In genomic region chr17:27656011-27656399, GRCm38 (mm10) we compare ENCODE assay signal across 8 mouse cellular contexts. TPM values are rescaled to one million over a fixed set of nuclear protein-coding genes. Genes with fewer than 3 reads are reported as not detected.
DNase-seq lines count a peak whose midpoint lies in the region; ATAC-seq and TF ChIP-seq lines count a peak whose summit lies in the region.

No protein-coding gene starts in this region.

- no peaks in the 10 kb centered on the region for H3K27me3 ChIP-seq in hindbrain, embryonic 15.5 days
- peaks cover 18% of the 10 kb centered on the region; the same call in 1 of the 2 replicates for H3K27me3 ChIP-seq in limb, embryonic 14.5 days (ENCODE audit: control insufficient read depth, insufficient read depth, low read length)
- H3K27me3 ChIP-seq in lung, postnatal 0 days (replicated peaks; ENCODE audit: insufficient read depth, low read length): peaks cover 23% of the 10 kb centered on the region

- no peak for TF ChIP-seq EP300 in lung, postnatal 0 days (IDR thresholded peaks at IDR 0.05)

- peak overlapping the region; percentile 83 for H3K4me3 ChIP-seq in hindbrain, embryonic 15.5 days
- H3K4me3 ChIP-seq in limb, embryonic 14.5 days (replicated peaks; ENCODE audit: low read length): peak overlapping the region; percentile 39
- no peak overlapping the region for H3K4me3 ChIP-seq in lung, postnatal 0 days (ENCODE audit: low read depth, low read length)

- no peak for TF ChIP-seq CTCF in lung, postnatal 0 days (IDR thresholded peaks at IDR 0.05)

- no peak for TF ChIP-seq POLR2A in limb, embryonic 14.5 days (IDR thresholded peaks at IDR 0.05; ENCODE audit: borderline replicate concordance, extremely low read depth, insufficient read depth, insufficient read length)

- 4% methylated on average over 13 of the region's 14 CpGs for WGBS in hindbrain, embryonic 15.5 days
- 2% methylated on average over 14 of the region's 14 CpGs for WGBS in limb, embryonic 14.5 days
- WGBS in lung, postnatal 0 days: 3% methylated on average over 11 of the region's 14 CpGs

- peak overlapping the region; percentile 73 for H3K9ac ChIP-seq in hindbrain, embryonic 15.5 days
- H3K9ac ChIP-seq in limb, embryonic 14.5 days (ENCODE audit: low read depth, low read length, severe bottlenecking): peak overlapping the region; percentile 43
- no peak overlapping the region for H3K9ac ChIP-seq in lung, postnatal 0 days (replicated peaks; ENCODE audit: low read depth)

- H3K27ac ChIP-seq in hindbrain, embryonic 15.5 days (replicated peaks): peak overlapping the region; percentile 84
- H3K27ac ChIP-seq in limb, embryonic 14.5 days (replicated peaks; ENCODE audit: low read depth, low read length): no peak overlapping the region
- H3K27ac ChIP-seq in lung, postnatal 0 days (ENCODE audit: low read length): no peak overlapping the region

- peak overlapping the region; percentile 83 for H3K4me2 ChIP-seq in hindbrain, embryonic 15.5 days
- H3K4me2 ChIP-seq in limb, embryonic 14.5 days (replicated peaks; ENCODE audit: low read depth, low read length, severe bottlenecking): peak overlapping the region; percentile 73
- no peak overlapping the region for H3K4me2 ChIP-seq in lung, postnatal 0 days (replicated peaks; ENCODE audit: low read depth, low read length)

- no peaks in the 10 kb centered on the region for H3K9me3 ChIP-seq in hindbrain, embryonic 15.5 days
- no peaks in the 10 kb centered on the region for H3K9me3 ChIP-seq in limb, embryonic 14.5 days (ENCODE audit: control insufficient read depth, low read length)
- no peaks in the 10 kb centered on the region for H3K9me3 ChIP-seq in lung, postnatal 0 days (ENCODE audit: low read length)

- peaks cover 28% of the 10 kb centered on the region for H3K4me1 ChIP-seq in hindbrain, embryonic 15.5 days (replicated peaks)
- peaks cover 13% of the 10 kb centered on the region for H3K4me1 ChIP-seq in limb, embryonic 14.5 days (ENCODE audit: control insufficient read depth, insufficient read depth, low read length)
- no peaks in the 10 kb centered on the region for H3K4me1 ChIP-seq in lung, postnatal 0 days (ENCODE audit: insufficient read depth, low read depth, low read length)

- H3K36me3 ChIP-seq in hindbrain, embryonic 15.5 days: no peaks in the 10 kb centered on the region
- no peaks in the 10 kb centered on the region for H3K36me3 ChIP-seq in limb, embryonic 14.5 days (ENCODE audit: control insufficient read depth, insufficient read depth, low read length)
- no peaks in the 10 kb centered on the region for H3K36me3 ChIP-seq in lung, postnatal 0 days (ENCODE audit: insufficient read depth, low read length)

- peak; percentile 84 for DNase-seq in layer of hippocampus, adult 11-12 months (ENCODE audit: low spot score)
- no peak for DNase-seq in layer of hippocampus, adult 9-10 months (ENCODE audit: low spot score)
- peak; percentile 47 for DNase-seq in embryo, embryonic 10 days (ENCODE audit: low spot score)
- no peak for DNase-seq in limb, embryonic 14.5 days (ENCODE audit: low spot score)
- DNase-seq in right cerebral cortex, postnatal 10 days (ENCODE audit: low spot score in 2 of 2): peak; percentile 90 to 92
- no peak for DNase-seq in lung, postnatal 0 days (ENCODE audit: low spot score)
- DNase-seq in adrenal gland, adult 18-20 months (ENCODE audit: low spot score in 2 of 2): no peak

- ATAC-seq in hindbrain, embryonic 15.5 days (ENCODE audit: low FRiP score, low read depth): peak; percentile 39; the same call in 1 of the 2 replicates
- peak; percentile 31; the same call in 1 of the 2 replicates for ATAC-seq in limb, embryonic 14.5 days (ENCODE audit: low FRiP score, low read depth)
- ATAC-seq in lung, postnatal 0 days: no peak

RNA-seq across cellular contexts. Expression of gene Pacsin1, which starts 0.7 kb away (rescaled TPM):
- 55.1 and 61.9 TPM in 2 replicates for polyA plus RNA-seq in hindbrain, embryonic 15.5 days (2015; fragmentation: Nextera tagmentation; extraction: Ambion mirVana)
- 2.4 and 3.3 TPM in 2 replicates for polyA plus RNA-seq in limb, embryonic 14.5 days (2012; rRNA removed)
- 3.3 and 4.5 TPM in 2 replicates for polyA plus RNA-seq in limb, embryonic 14.5 days (2014; fragmentation: Nextera tagmentation; extraction: Ambion mirVana)
- polyA plus RNA-seq in lung, postnatal 0 days (2015; fragmentation: Nextera tagmentation; extraction: Ambion mirVana): 0.45 and 0.70 TPM in 2 replicates
- 1 to 10 TPM; 4.9 TPM for total RNA-seq in adrenal gland, adult 18-20 months (2021)

RNA-seq across cellular contexts. Expression of gene Rps10, which starts 19.5 kb away (rescaled TPM):
- 455 and 507 TPM in 2 replicates for polyA plus RNA-seq in hindbrain, embryonic 15.5 days (2015; fragmentation: Nextera tagmentation; extraction: Ambion mirVana)
- polyA plus RNA-seq in limb, embryonic 14.5 days (2012; rRNA removed): 1,839 and 1,928 TPM in 2 replicates
- polyA plus RNA-seq in limb, embryonic 14.5 days (2014; fragmentation: Nextera tagmentation; extraction: Ambion mirVana): 1,149 and 1,160 TPM in 2 replicates
- 627 and 659 TPM in 2 replicates for polyA plus RNA-seq in lung, postnatal 0 days (2015; fragmentation: Nextera tagmentation; extraction: Ambion mirVana)
- 100 to 1,000 TPM; 930 to 948 TPM for total RNA-seq in adrenal gland, adult 18-20 months (2021)

RNA-seq across cellular contexts. Expression of gene RPS10-NUDT3, which starts 21.0 kb away (rescaled TPM):
- not detected in 2 replicates for polyA plus RNA-seq in hindbrain, embryonic 15.5 days (2015; fragmentation: Nextera tagmentation; extraction: Ambion mirVana)
- polyA plus RNA-seq in limb, embryonic 14.5 days (2012; rRNA removed): 0.11 TPM in 1 of 2 replicates, not detected in the other
- polyA plus RNA-seq in limb, embryonic 14.5 days (2014; fragmentation: Nextera tagmentation; extraction: Ambion mirVana): not detected in 2 replicates
- polyA plus RNA-seq in lung, postnatal 0 days (2015; fragmentation: Nextera tagmentation; extraction: Ambion mirVana): not detected in 2 replicates
- total RNA-seq in adrenal gland, adult 18-20 months (2021): not detected

RNA-seq across cellular contexts. Expression of gene Nudt3, which starts 32.7 kb away (rescaled TPM):
- 247 and 265 TPM in 2 replicates for polyA plus RNA-seq in hindbrain, embryonic 15.5 days (2015; fragmentation: Nextera tagmentation; extraction: Ambion mirVana)
- 116 and 121 TPM in 2 replicates for polyA plus RNA-seq in limb, embryonic 14.5 days (2012; rRNA removed)
- polyA plus RNA-seq in limb, embryonic 14.5 days (2014; fragmentation: Nextera tagmentation; extraction: Ambion mirVana): 35.7 and 36.8 TPM in 2 replicates
- 47.6 and 54.1 TPM in 2 replicates for polyA plus RNA-seq in lung, postnatal 0 days (2015; fragmentation: Nextera tagmentation; extraction: Ambion mirVana)
- total RNA-seq in adrenal gland, adult 18-20 months (2021): 100 to 1,000 TPM; 201 to 202 TPM

Comparison
In these comparisons a context has a peak if more than half of its experiments do, and no peak if none do; other contexts are left out.
1. DNase-seq: peak in layer of hippocampus, adult 11-12 months (single experiment), embryo, embryonic 10 days (single experiment) and right cerebral cortex, postnatal 10 days (2 of 2); none in layer of hippocampus, adult 9-10 months (single experiment), limb, embryonic 14.5 days (single experiment), lung, postnatal 0 days (single experiment) and adrenal gland, adult 18-20 months (0 of 2).
2. RNA of gene Pacsin1, which starts 0.7 kb away (polyA plus RNA-seq): 55.1 to 61.9 TPM in hindbrain, embryonic 15.5 days; 2.4 to 4.5 TPM in limb, embryonic 14.5 days and 0.45 to 0.70 TPM in lung, postnatal 0 days; every median in the first group is over 10 times any median in the second.